ENCODE assay signal across 13 mouse cellular contexts in genomic region chr10:62401641-62402111, GRCm38 (mm10). TPM values are rescaled to one million over a fixed set of nuclear protein-coding genes. Genes with fewer than 3 reads are reported as not detected.
DNase-seq lines count a peak whose midpoint lies in the region; ATAC-seq and TF ChIP-seq lines count a peak whose summit lies in the region.
"Had no signal": no experiment of that assay in that cellular context is flagged by ENCODE, and none has a peak within 500 bp of the region (broad histone marks: within the 10 kb centered on the region; RNA-seq: fewer than 3 reads in every experiment).

No protein-coding gene starts in this region.

- no peak overlapping the region for H3K27ac ChIP-seq in hindbrain, embryonic 15.5 days (replicated peaks)
- H3K27ac ChIP-seq in hindbrain, embryonic 13.5 days = no peak overlapping the region
- no peak overlapping the region for H3K27ac ChIP-seq in ES-Bruce4 (ENCODE audit: insufficient read depth, low read length)
- no peak overlapping the region for H3K27ac ChIP-seq in liver, embryonic 12.5 days
- H3K27ac ChIP-seq: heart, embryonic 15.5 days; liver, embryonic 15.5 days had no signal

- no peaks in the 10 kb centered on the region for H3K9me3 ChIP-seq in hindbrain, embryonic 15.5 days
- no peaks in the 10 kb centered on the region for H3K9me3 ChIP-seq in hindbrain, embryonic 13.5 days
- H3K9me3 ChIP-seq in ES-Bruce4 (replicated peaks; ENCODE audit: control insufficient read depth, insufficient read depth, low read length, poor library complexity, severe bottlenecking) = no peaks in the 10 kb centered on the region
- H3K9me3 ChIP-seq in liver, embryonic 12.5 days (replicated peaks) = no peaks in the 10 kb centered on the region
- H3K9me3 ChIP-seq: heart, embryonic 15.5 days; liver, embryonic 15.5 days had no signal

- TF ChIP-seq EP300 in ES-Bruce4 (IDR thresholded peaks at IDR 0.05; ENCODE audit: insufficient read depth, low read depth, low read length) = no peak

- DNase-seq in cerebellum, adult 9-10 months = peak; percentile 35
- peak; percentile 52 to 59 for DNase-seq in heart, postnatal 10 days
- DNase-seq in spleen, postnatal 4 days (ENCODE audit: low spot score in 2 of 2) = no peak
- no peak for DNase-seq in adrenal gland, postnatal 10 days
- DNase-seq: thymus, postnatal 14 days had no signal

- H3K9ac ChIP-seq in hindbrain, embryonic 15.5 days = no peak overlapping the region
- H3K9ac ChIP-seq in hindbrain, embryonic 13.5 days = no peak overlapping the region
- no peak overlapping the region for H3K9ac ChIP-seq in ES-Bruce4 (ENCODE audit: low read depth, poor library complexity, severe bottlenecking)
- no peak overlapping the region for H3K9ac ChIP-seq in liver, embryonic 12.5 days
- H3K9ac ChIP-seq: heart, embryonic 15.5 days; liver, embryonic 15.5 days had no signal

- 0 out of 2 replicates have a peak, but pooled peaks have one; percentile 8 for ATAC-seq in hindbrain, embryonic 15.5 days (ENCODE audit: low FRiP score, low read depth)
- ATAC-seq in hindbrain, embryonic 13.5 days (ENCODE audit: low FRiP score) = no peak
- no peak for ATAC-seq in liver, embryonic 12.5 days

- intact Hi-C loops in heart, postnatal 10 days (cut with DNase I) = loop anchor here (10.0 kb wide), 1 partner anchor 57 kb away; no protein-coding TSS in a partner anchor

- no peak overlapping the region for H3K4me3 ChIP-seq in hindbrain, embryonic 15.5 days
- H3K4me3 ChIP-seq in hindbrain, embryonic 13.5 days = no peak overlapping the region
- 0 out of 2 replicates have a peak overlapping the region, but pooled peaks have one; percentile 13 for H3K4me3 ChIP-seq in ES-Bruce4 (ENCODE audit: low read depth, low read length)
- no peak overlapping the region for H3K4me3 ChIP-seq in liver, embryonic 12.5 days
- H3K4me3 ChIP-seq: heart, embryonic 15.5 days; liver, embryonic 15.5 days had no signal

- H3K36me3 ChIP-seq in hindbrain, embryonic 15.5 days = no peaks in the 10 kb centered on the region
- H3K36me3 ChIP-seq in hindbrain, embryonic 13.5 days = no peaks in the 10 kb centered on the region
- no peaks in the 10 kb centered on the region for H3K36me3 ChIP-seq in ES-Bruce4 (ENCODE audit: control insufficient read depth, insufficient read depth, low read length, poor library complexity, severe bottlenecking)
- no peaks in the 10 kb centered on the region for H3K36me3 ChIP-seq in liver, embryonic 12.5 days
- H3K36me3 ChIP-seq: heart, embryonic 15.5 days; liver, embryonic 15.5 days had no signal

- 82% methylated on average over 19 of the region's 19 CpGs for WGBS in hindbrain, embryonic 15.5 days
- WGBS in hindbrain, embryonic 13.5 days = 85% methylated on average over 19 of the region's 19 CpGs
- WGBS in liver, embryonic 12.5 days (ENCODE audit: insufficient replicate concordance) = 77% methylated on average over 19 of the region's 19 CpGs

- TF ChIP-seq POLR2A in ES-Bruce4 (IDR thresholded peaks at IDR 0.05; ENCODE audit: insufficient read depth, low read length) = no peak

- TF ChIP-seq CTCF in ES-Bruce4 (IDR thresholded peaks at IDR 0.05; ENCODE audit: low read depth, low read length) = no peak

- H3K4me1 ChIP-seq in hindbrain, embryonic 15.5 days (replicated peaks) = no peaks in the 10 kb centered on the region
- no peaks in the 10 kb centered on the region for H3K4me1 ChIP-seq in hindbrain, embryonic 13.5 days (replicated peaks)
- H3K4me1 ChIP-seq in ES-Bruce4 (ENCODE audit: control insufficient read depth, insufficient read depth, low read length) = no peaks in the 10 kb centered on the region
- no peaks in the 10 kb centered on the region for H3K4me1 ChIP-seq in liver, embryonic 12.5 days
- H3K4me1 ChIP-seq: heart, embryonic 15.5 days; liver, embryonic 15.5 days had no signal

- no peak overlapping the region for H3K4me2 ChIP-seq in hindbrain, embryonic 15.5 days
- no peak overlapping the region for H3K4me2 ChIP-seq in hindbrain, embryonic 13.5 days
- no peak overlapping the region for H3K4me2 ChIP-seq in liver, embryonic 12.5 days
- H3K4me2 ChIP-seq: heart, embryonic 15.5 days; liver, embryonic 15.5 days had no signal

- no peaks in the 10 kb centered on the region for H3K27me3 ChIP-seq in hindbrain, embryonic 15.5 days
- peaks cover 9% of the 10 kb centered on the region for H3K27me3 ChIP-seq in hindbrain, embryonic 13.5 days
- H3K27me3 ChIP-seq in ES-Bruce4 (ENCODE audit: control insufficient read depth, insufficient read depth, low read length, poor library complexity, severe bottlenecking) = no peaks in the 10 kb centered on the region
- peaks cover 25% of the 10 kb centered on the region for H3K27me3 ChIP-seq in liver, embryonic 12.5 days (replicated peaks)

RNA-seq across cellular contexts. Expression of gene Hkdc1, which starts 20.6 kb away (rescaled TPM):
- polyA plus RNA-seq in hindbrain, embryonic 15.5 days (2015; fragmentation: Nextera tagmentation; extraction: Ambion mirVana) = 0.59 and 0.97 TPM in 2 replicates
- 0.70 and 0.89 TPM in 2 replicates for polyA plus RNA-seq in hindbrain, embryonic 13.5 days (2015; fragmentation: Nextera tagmentation; extraction: Ambion mirVana)
- 0.16 TPM in 1 of 2 replicates, not detected in the other for polyA plus RNA-seq in ES-Bruce4 (2011; ENCODE audit: insufficient read depth, insufficient read length, low read depth, missing spikeins)
- not detected for total RNA-seq in heart, postnatal 10 days (2021)
- 6.9 and 7.8 TPM in 2 replicates for polyA plus RNA-seq in liver, embryonic 12.5 days (2016; fragmentation: Nextera tagmentation; extraction: Ambion mirVana)
- total RNA-seq in adrenal gland, postnatal 10 days (2021) = under 1 TPM in 1 of 2 experiments, not detected in 1; 0.30 TPM
- total RNA-seq: CH12.LX; monocyte, adult 5-6 weeks had no signal

RNA-seq across cellular contexts. Expression of gene Hk1, which starts 22.0 kb away (rescaled TPM):
- polyA plus RNA-seq in hindbrain, embryonic 15.5 days (2015; fragmentation: Nextera tagmentation; extraction: Ambion mirVana) = 128 and 140 TPM in 2 replicates
- polyA plus RNA-seq in hindbrain, embryonic 13.5 days (2015; fragmentation: Nextera tagmentation; extraction: Ambion mirVana) = 83.4 and 93.0 TPM in 2 replicates
- polyA plus RNA-seq in ES-Bruce4 (2011; ENCODE audit: insufficient read depth, insufficient read length, low read depth, missing spikeins) = 59.5 and 61.3 TPM in 2 replicates
- 100 to 1,000 TPM; 167 to 178 TPM for total RNA-seq in heart, postnatal 10 days (2021)
- 130 and 131 TPM in 2 replicates for polyA plus RNA-seq in liver, embryonic 12.5 days (2016; fragmentation: Nextera tagmentation; extraction: Ambion mirVana)
- 10 to 100 TPM; 27.3 to 38.4 TPM for total RNA-seq in adrenal gland, postnatal 10 days (2021)

RNA-seq across cellular contexts. Expression of gene 4930507D05Rik, which starts 47.6 kb away (rescaled TPM):
- 0.91 and 0.98 TPM in 2 replicates for polyA plus RNA-seq in hindbrain, embryonic 15.5 days (2015; fragmentation: Nextera tagmentation; extraction: Ambion mirVana)
- polyA plus RNA-seq in hindbrain, embryonic 13.5 days (2015; fragmentation: Nextera tagmentation; extraction: Ambion mirVana) = 1.4 and 1.6 TPM in 2 replicates
- polyA plus RNA-seq in ES-Bruce4 (2011; ENCODE audit: insufficient read depth, insufficient read length, low read depth, missing spikeins) = not detected in 2 replicates
- total RNA-seq in heart, postnatal 10 days (2021) = under 1 TPM; 0.27 to 0.45 TPM
- 0.14 and 0.51 TPM in 2 replicates for polyA plus RNA-seq in liver, embryonic 12.5 days (2016; fragmentation: Nextera tagmentation; extraction: Ambion mirVana)
- under 1 TPM; 0.42 TPM for total RNA-seq in adrenal gland, postnatal 10 days (2021)
- total RNA-seq: monocyte, adult 5-6 weeks had no signal

RNA-seq across cellular contexts. Expression of gene Supv3l1, which starts 47.9 kb away (rescaled TPM):
- polyA plus RNA-seq in hindbrain, embryonic 15.5 days (2015; fragmentation: Nextera tagmentation; extraction: Ambion mirVana) = 21.3 and 21.5 TPM in 2 replicates
- 19.9 and 21.8 TPM in 2 replicates for polyA plus RNA-seq in hindbrain, embryonic 13.5 days (2015; fragmentation: Nextera tagmentation; extraction: Ambion mirVana)
- 40.6 and 41.0 TPM in 2 replicates for polyA plus RNA-seq in ES-Bruce4 (2011; ENCODE audit: insufficient read depth, insufficient read length, low read depth, missing spikeins)
- 10 to 100 TPM; 35.6 to 39.2 TPM for total RNA-seq in heart, postnatal 10 days (2021)
- 25.4 and 30.7 TPM in 2 replicates for polyA plus RNA-seq in liver, embryonic 12.5 days (2016; fragmentation: Nextera tagmentation; extraction: Ambion mirVana)
- 10 to 100 TPM; 34.5 to 41.8 TPM for total RNA-seq in adrenal gland, postnatal 10 days (2021)

Comparison
In these comparisons a context has a peak if more than half of its experiments do, and no peak if none do; other contexts are left out.
1. DNase-seq: peak in cerebellum, adult 9-10 months (single experiment) and heart, postnatal 10 days (2 of 2); none in spleen, postnatal 4 days (0 of 2) and adrenal gland, postnatal 10 days (single experiment).